Mouse (Mus musculus): ENCODE measurements around the gene Map3k12.

The Map3k12 gene

GRCm38 (mm10) chr15:102460971-102461370, 55.9 kb downstream of the Map3k12 start:
- in situ Hi-C loops (cut with MboI; ENCODE audit: low sequenced_read_pairs): no loop called here

GRCm38 (mm10) chr15:102460409-102460808, 56.5 kb downstream of the Map3k12 start:
- in situ Hi-C loops (cut with MboI; ENCODE audit: low sequenced_read_pairs): no loop called here

GRCm38 (mm10) chr15:102459847-102460246, 57.0 kb downstream of the Map3k12 start:
- in situ Hi-C loops (cut with MboI; ENCODE audit: low sequenced_read_pairs): no loop called here

- in situ Hi-C loops (cut with MboI; ENCODE audit: low sequenced_read_pairs): no loop called here
These were observed 57.5 kb downstream of the Map3k12 start for GRCm38 (mm10) chr15:102459381-102459780.

GRCm38 (mm10) chr15:102458904-102459317, 58.0 kb downstream of the Map3k12 start, which contains the start of gene Prr13:
TSS of gene Prr13 (plus strand) at chr15:102459028.
- in situ Hi-C loops (cut with MboI; ENCODE audit: low sequenced_read_pairs): no loop called here

GRCm38 (mm10) chr15:102458050-102458736, 58.7 kb downstream of the Map3k12 start:
- in situ Hi-C loops (cut with MboI; ENCODE audit: low sequenced_read_pairs): no loop called here

GRCm38 (mm10) chr15:102455993-102456392, 60.9 kb downstream of the Map3k12 start:
- in situ Hi-C loops (cut with MboI; ENCODE audit: low sequenced_read_pairs): no loop called here

- in situ Hi-C loops (cut with MboI; ENCODE audit: low sequenced_read_pairs): no loop called here
These were observed 65.0 kb downstream of the Map3k12 start for GRCm38 (mm10) chr15:102451666-102452430.

- in situ Hi-C loops (cut with MboI; ENCODE audit: low sequenced_read_pairs): no loop called here
These were observed 65.9 kb downstream of the Map3k12 start for GRCm38 (mm10) chr15:102450928-102451327.

- in situ Hi-C loops (cut with MboI; ENCODE audit: low sequenced_read_pairs): no loop called here
These were observed 67.5 kb downstream of the Map3k12 start for GRCm38 (mm10) chr15:102449366-102449765.
